Mouse (Mus musculus): ENCODE data around the gene Dpyd.

Dpyd gene

DNA sequence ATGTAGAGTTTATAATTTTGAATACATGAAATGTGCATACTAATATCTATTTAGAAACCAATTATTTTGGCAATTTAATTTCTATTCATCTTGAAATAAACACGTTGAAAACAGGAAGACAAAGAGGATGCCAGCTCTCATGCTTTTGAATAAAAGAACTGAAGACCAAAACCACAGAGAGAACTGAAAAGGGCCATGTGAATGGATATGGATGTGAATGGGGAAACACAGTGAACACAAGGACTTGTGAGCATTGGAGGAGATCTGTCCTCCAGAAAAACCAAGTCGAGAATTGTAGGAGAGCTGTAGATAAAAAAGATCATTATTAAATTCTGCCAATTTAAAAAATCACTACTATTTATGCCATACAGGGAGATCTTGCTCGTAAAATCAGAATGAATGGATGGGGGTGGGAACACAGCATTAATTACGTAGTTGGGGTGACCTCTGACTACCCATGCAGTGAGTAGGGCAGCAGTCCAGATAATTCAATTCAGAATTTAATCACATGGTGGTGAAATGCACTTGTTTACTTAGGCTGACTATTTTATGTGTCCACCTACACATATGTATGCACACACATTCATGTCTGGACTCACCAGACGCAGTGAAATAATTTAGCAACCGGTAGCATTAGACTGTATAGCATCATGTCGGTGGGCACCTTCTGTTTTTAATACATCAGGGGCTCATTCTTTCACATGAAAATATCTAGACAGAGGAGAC lies 114.3 kb downstream of the Dpyd start:
- in situ Hi-C loops (cut with MboI, MseI): no loop called here

GRCm38 (mm10) chr3:118680803-118681202 lies 118.9 kb downstream of the Dpyd start:
- in situ Hi-C loops (cut with MboI, MseI): no loop called here

- in situ Hi-C loops (cut with MboI, MseI): loop anchor here (5.0 kb wide), 1 partner anchor 58 kb away; no protein-coding TSS in a partner anchor
These were observed 188.3 kb downstream of the Dpyd start for GRCm38 (mm10) chr3:118750269-118750668.

DNA sequence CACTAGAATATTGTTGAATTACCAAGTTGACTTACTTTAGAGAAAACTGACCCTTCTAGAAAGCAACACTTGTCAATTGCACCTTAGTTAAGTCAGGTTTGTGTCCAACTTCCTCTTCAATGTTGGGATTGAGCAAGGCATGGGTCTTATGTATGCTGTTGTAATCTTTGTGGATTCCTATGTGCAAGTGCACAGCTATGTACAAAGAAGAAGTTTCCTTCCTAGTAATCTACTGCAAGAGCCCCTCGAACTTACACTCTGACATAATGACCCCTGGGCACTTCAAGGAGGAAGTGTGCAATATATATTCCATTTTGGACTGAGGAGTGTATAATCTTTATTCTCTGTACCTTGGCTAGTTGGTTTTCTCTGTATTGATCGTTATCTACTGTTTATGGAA lies 191.7 kb downstream of the Dpyd start:
- in situ Hi-C loops (cut with MboI, MseI): loop anchor here (5.0 kb wide), 1 partner anchor 61 kb away; no protein-coding TSS in a partner anchor

GRCm38 (mm10) chr3:118756099-118756498 lies 194.2 kb downstream of the Dpyd start:
- in situ Hi-C loops (cut with MboI, MseI): no loop called here

DNA sequence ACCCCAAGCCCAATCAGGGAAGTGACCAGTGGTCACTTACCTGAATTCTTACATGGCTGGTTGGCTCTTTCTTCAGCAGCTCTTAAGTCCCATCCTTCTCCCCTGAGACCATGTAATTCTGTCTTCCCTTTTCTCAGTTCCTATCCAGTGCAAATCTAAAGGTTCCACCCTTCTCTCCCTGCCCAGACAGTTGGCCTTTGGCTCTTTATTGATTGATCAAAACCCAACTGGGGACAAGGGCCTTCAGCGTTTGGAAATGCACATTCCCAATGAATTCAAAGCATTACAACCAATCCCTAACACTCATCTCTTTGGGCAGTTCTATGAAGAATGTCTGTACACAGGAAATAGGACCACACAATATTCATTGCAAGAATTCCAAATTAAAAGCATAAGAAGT lies 251.0 kb downstream of the Dpyd start:
- in situ Hi-C loops (cut with MboI, MseI): no loop called here

GRCm38 (mm10) chr3:118850613-118851527 lies 288.9 kb downstream of the Dpyd start:
- in situ Hi-C loops (cut with MboI, MseI): no loop called here

DNA sequence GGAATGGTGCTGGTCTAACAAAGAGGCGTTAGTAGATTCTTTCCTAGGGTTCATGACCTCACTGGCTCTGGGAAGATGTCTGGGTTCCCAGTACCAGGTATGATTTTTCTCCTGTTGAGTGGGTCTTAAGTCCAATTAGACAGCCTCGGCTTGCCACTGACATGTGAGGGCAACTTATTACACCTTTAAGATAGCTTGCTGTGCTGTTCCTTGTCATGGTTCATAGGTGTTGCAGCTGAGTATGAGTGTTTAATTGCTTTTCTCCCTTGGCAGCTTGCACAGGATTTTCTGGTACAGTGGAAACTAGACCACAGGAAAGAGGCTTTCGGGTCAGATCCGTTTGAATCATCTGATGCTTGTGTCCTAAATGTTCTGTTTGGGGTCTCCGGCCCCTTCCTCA lies 290.8 kb downstream of the Dpyd start:
- in situ Hi-C loops (cut with MboI, MseI): no loop called here

- in situ Hi-C loops (cut with MboI, MseI): no loop called here
These were observed 293.5 kb downstream of the Dpyd start for GRCm38 (mm10) chr3:118855411-118855810.

DNA sequence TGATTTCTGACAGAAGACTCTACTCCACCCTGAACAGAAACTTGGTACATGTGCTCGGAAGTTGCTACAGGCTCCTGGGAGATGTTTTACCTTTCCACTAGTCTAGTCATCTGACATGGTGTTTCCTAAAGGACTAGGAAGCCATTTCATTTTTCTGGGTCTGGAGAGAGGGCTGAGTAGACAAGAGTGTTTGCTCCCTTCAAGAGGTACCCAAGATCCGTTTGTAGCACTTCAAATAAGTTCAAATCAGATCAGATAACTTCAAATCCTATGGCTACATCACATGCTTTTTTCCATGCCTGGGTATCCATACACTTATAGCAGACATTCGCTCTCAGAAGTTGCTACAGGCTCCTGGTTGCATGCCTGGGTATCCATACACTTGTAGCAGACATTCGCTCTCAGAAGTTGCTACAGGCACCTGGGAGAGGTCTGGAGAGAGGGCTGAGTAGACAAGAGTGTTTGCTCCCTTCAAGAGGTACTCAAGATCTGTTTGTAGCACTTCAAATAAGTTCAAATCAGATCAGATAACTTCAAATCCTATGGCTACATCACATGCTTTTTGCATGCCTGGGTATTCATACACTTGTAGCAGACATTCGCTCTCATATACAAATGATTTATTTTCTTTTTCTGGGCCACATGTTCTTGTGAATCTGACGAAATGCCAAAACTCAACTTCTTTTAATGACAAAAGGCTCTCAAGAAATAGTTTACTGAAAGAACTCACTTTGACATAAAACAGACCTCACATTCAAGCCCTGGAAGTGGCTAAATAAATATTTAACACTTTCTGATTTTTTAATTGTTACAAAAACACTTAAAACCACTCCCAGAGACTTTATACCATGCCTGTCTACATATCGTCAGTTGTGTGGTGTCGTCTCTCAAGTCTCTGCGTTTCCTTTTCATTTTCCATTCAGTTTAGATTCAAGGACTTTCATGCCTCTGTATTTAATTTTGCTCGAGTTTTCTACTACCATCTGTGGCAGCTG lies 307.5 kb downstream of the Dpyd start:
- in situ Hi-C loops (cut with MboI, MseI): no loop called here

GRCm38 (mm10) chr3:118875871-118876270 lies 313.9 kb downstream of the Dpyd start:
- in situ Hi-C loops (cut with MboI, MseI): no loop called here

DNA sequence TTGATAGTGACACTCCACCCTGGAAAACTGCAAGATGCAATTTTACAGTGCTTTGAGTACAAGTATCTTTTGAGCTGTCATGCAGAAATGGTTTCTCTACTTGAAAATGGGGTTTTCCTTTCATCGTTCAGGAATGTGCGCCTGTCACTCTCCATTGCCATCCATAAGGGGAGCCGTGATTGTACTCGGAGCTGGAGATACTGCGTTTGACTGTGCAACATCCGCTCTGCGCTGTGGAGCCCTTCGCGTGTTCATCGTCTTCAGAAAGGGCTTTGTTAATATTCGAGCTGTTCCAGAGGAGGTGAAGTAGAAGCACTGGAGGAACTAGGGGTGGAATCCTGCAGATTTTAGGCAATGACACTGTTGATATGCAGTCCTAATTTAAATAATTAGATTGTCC lies 337.1 kb downstream of the Dpyd start:
- in situ Hi-C loops (cut with MboI, MseI): no loop called here

- in situ Hi-C loops (cut with MboI, MseI): no loop called here
These were observed 429.4 kb downstream of the Dpyd start for GRCm38 (mm10) chr3:118991312-118991711.

DNA sequence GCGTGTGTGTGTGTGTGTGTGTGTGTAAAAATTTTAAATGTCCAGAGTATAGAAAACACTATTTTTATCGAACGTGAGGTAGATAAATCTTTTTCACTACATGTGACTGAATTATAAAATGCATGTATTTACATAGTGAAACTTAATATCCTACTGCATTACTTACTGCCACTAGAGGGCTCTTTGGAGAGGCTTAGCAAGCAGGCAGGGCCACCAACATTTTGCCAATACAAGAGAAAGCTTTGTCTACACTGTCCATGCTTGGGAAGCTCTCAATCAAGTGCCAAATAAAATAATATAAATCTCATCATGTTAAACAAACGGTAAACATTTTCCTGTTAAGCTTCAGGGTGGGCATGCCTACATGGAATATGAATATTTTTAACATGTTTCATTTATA lies 429.9 kb downstream of the Dpyd start:
- in situ Hi-C loops (cut with MboI, MseI): no loop called here

DNA sequence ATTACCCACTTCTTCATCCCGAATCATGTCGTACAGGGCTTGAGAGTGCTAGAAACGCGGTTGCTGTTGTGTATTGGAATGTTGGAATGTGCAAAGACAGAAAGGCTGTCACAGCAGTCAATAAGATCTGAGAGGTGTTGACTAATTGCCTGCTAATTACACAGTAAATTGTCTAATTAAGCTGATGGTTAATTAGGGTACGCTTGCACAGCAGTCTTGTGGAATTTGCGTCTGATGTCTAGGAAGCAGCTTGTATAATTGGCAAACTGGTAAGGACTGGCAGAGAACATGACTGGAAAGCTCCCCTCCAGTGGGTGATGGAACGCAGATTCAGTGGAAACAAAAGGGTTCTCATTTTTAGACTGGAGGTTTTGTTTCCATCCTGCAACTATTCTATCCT lies 459.3 kb downstream of the Dpyd start:
- in situ Hi-C loops (cut with MboI, MseI): no loop called here

DNA sequence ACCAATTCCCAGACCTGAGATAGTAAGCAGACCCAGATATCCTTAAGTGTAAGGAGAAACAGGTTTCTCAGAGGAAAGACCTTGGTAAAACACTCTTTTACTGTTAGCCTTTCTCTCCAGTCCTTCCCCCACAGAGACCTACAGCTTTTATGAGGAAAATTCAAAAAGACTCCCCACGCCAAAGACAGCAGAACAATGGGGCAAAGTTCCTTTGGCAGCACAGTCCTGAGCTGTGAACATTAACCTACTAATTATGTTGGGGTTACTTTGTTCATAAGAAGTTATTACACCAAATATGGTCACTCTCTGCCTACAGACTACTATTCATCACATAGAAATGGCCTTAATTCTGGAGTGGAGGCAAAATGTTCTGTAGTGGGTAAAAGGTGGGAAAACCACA lies 480.7 kb downstream of the Dpyd start:
- in situ Hi-C loops (cut with MboI, MseI): no loop called here

DNA sequence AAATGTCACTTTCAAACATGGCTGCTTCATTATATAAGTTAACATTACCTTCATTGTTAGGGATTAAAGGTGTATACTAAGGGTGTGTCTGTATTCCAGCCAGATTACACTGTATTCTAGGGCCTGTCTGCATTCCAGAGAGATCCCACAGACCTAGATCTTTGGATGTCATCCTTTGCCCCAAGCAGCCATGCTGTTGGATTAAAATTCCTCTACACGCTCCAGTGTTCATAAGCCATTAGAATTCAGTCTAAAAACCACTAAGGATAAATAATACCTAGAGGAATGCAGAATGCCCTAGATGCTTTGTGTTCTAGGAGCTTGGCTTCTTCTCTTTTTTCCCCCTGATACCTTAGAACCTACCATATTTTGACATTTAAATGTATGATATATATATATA lies 494.2 kb downstream of the Dpyd start:
- in situ Hi-C loops (cut with MboI, MseI): no loop called here

DNA sequence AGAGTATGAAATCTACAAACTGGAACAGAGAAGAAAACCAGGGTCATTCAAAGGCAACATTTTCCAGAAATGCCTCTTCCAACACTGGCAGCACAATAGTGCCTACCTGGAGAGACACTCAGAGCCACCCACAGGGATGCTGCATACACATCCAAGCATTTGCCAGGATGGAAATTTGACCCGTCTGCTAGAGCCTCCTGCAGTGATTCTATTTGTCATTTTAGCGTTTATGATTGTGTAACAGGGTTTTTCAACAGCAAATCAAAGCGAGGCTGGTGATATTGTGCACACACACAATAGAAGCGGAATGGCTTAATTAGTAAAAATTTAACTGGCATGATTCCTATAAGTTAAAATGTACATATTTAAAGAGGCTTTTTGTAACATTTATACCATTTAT lies 501.3 kb downstream of the Dpyd start:
- in situ Hi-C loops (cut with MboI, MseI): no loop called here

- in situ Hi-C loops (cut with MboI, MseI): no loop called here
These were observed 501.7 kb downstream of the Dpyd start for GRCm38 (mm10) chr3:119063642-119064041.

DNA sequence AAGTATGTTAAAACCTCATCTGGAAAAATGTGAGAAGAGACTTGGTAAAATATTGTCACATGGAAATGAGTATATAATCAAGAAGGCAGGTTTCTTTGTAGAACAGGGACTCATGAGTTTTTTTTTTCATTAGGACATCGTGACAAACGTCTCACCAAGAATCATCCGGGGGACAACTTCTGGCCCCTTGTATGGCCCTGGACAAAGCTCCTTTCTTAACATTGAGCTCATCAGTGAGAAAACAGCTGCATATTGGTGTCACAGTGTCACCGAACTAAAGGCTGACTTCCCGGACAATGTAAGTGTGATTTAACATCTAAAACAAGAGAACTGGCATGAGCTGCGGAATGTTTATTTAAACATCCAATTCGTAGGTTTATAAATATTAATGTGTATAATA lies 502.8 kb downstream of the Dpyd start:
- in situ Hi-C loops (cut with MboI, MseI): no loop called here

- in situ Hi-C loops (cut with MboI, MseI): no loop called here
These were observed 505.3 kb downstream of the Dpyd start for GRCm38 (mm10) chr3:119067221-119067620.

DNA sequence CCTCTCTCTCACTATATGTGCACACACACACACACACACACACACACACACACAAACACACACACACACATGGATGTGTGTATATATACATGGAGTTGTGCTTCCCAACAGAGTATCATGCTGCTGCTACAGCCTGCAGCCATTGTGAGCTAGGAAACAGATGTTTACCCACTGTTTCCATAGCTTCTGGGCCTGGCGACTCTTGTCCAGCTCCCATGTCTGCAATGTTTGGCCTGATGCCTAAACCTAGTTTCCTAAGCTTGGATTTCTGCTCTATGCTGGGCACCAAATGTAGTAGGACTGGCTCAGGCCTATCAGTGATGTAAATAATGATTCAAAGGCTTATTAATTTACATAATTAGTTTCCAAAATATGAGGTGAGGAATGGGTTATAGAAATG lies 524.7 kb downstream of the Dpyd start:
- in situ Hi-C loops (cut with MboI, MseI): no loop called here

Data from T-helper 2 cell (primary cell).